Mouse (Mus musculus): ENCODE measurements at regions not wholly inside any gene's neighbourhood (a gene's known extent, or its start where the extent isn't known, plus 50 kb on each side); places are given as distances from the start of the nearest gene placed in this dataset.

DNA sequence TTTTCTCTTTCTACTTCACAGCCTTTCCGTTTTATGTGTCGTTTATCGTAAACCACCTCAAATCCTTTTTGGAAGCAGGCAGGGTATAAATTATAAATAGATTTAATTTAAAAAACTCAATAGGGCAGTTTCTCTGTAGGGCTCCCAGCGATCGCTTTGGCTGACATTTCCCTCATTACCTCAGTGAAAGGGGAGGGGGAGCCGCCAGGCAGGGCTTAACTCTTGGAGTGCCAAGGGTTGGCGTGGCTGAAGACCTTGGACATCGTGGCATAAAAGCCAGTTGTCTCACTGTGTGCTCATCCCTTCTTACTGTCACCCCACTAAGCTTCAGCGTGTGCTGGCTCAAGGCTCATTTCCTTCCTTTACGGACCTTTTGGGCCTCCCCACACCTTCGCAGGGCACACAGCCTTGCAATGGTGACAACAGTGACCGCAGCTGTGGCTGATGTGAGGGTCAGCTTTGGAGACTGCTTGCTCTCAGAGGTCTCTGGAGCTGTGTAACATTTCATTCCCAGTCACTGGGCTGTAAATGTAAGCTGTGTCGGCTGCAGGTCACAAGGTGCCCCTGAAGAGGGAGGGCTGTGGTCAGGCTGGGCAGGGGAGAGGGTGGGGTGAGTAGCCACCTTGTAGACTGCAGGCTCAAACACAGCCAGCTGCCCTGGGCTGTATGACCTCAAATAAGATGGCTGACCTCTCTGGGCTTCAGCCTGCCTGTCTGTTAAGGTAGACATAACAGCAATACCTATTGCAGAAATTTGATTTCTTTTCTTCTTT is 81.6 kb upstream of the Stx16 start:
- DNase-seq (ENCODE audit: low spot score): no peak

- DNase-seq (ENCODE audit: low spot score): no peak
Observed at GRCm38 (mm10) chr2:174004666-174005065, 71.4 kb upstream of the Stx16 start.

DNA sequence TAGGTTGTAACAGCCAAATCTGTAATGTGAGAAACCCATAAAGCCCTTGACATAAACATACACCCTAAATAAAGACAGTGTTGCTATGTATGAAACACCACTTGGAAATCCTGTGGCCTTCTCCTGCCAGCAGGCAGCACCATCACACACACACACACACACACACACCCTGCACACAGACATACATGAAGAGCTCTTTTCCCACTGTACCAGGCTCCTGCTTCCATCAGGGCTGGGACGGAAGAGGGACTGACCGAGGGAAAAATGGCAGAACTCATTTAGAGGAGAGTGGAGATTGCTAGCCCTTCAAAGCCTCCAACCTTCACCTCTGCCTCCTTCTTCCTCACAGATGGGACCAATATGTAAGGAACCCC is 68.1 kb upstream of the Stx16 start:
- no peak for DNase-seq (ENCODE audit: low spot score)

DNA sequence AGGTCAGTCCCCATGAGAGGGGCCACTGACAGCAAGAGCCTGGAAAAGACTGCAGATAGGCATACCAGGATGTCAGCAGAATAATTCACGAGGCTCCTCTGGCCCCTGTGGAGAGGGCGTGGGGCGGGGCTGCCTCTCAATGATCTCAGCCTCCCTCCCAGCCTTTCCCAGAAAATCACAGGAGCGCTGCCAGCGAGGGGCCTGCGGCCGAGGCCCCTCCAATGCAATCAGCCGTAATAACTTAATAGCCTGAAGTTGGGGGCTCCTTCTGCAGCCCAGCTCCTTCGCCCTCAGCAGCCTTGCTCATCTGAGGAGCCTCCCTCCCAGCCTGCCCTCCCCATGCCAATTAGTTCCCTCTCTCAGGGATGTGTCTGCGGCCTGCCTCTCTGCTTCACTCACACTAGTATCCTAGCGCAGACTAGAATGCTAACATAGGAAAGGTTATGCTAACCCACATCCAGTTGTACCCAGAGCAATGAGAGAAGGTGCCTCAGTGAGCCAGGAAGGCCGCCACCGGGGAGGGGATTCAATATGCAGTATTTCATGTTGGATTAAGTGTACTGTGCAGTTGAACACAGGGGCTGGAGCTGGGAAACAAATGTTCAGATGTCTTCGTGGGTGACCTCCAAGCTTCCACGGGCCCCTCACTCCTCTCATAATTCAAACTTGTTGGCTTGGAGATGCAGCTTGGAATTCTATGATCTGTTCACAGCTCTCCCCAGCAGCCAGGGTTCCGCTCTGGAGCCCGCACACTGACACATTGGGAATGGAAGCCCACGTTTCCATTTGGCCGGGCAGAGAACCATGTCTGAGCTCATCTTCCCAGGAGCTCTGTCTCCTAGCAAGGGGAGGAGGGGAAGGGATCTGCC is 67.5 kb upstream of the Stx16 start:
- no peak for DNase-seq (ENCODE audit: low spot score)

DNA sequence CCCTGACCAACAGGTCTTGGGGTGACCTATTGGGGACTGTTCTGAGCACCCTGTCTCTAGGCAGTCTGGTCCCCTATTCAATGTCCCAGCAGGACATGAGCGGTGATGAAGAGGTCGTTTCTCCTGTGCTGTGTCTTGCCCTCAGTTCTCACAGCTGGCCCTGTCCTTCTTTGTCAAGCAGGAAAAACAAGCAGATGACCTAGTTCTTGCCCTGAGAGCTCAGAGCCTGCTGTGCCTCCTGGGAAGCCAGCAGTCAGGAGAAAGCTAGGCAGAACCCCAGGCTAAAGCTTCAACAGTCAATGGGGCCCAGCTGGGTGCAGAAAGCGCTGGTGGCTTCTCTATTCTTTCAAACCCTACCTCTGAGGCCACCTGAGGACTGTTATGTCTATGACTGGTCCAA is 66.1 kb upstream of the Stx16 start:
- no peak for DNase-seq (ENCODE audit: low spot score)

DNA sequence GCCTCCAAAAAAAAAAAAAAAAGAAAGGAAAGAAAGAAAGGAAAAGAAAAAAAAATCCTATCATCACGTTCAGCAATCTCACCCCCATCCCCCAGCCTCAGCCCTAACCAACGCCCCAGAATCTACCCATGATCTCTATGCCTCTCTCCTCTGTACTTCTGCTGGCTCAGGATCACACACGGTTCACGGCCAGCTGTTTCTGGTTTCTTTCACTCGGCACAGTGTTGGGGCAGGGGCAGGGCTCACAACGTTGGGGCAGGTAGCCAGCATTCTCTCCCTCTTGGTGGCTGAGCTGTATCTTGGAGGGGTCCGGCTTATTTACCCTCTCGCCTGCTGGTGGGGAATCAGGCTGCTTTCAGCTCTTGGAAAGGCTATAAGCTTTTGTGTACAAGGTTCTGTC is 64.7 kb upstream of the Stx16 start:
- no peak for DNase-seq (ENCODE audit: low spot score)

- DNase-seq (ENCODE audit: low spot score): no peak
Observed at GRCm38 (mm10) chr2:174014361-174014760, 61.7 kb upstream of the Stx16 start.

- DNase-seq (ENCODE audit: low spot score): no peak
Observed at GRCm38 (mm10) chr2:174015283-174015682, 60.8 kb upstream of the Stx16 start.

DNA sequence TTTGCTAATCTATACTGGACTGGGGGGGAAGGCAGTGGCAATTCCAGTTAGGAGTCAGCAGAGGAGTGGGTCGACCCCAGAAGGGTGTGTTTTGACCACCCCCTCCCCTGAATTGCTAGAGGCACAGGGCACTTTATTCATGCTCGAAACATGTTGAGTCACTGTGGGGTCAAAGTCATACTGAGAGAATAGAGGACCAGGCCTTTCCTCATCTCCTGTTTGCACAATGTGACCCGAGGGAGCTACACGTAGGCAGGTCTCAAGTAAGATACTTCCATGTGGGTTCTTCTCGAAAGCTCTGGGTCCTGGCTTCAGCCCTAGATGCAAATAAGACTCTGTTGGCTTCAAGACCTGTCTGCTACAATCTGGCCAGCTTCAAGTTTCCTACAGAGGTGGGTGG is 60.0 kb upstream of the Stx16 start:
- DNase-seq (ENCODE audit: low spot score): no peak

- no peak for DNase-seq (ENCODE audit: low spot score)
Observed at GRCm38 (mm10) chr2:174017042-174017441, 59.1 kb upstream of the Stx16 start.

- DNase-seq (ENCODE audit: low spot score): no peak
Observed at GRCm38 (mm10) chr2:174017596-174017995, 58.5 kb upstream of the Stx16 start.

DNA sequence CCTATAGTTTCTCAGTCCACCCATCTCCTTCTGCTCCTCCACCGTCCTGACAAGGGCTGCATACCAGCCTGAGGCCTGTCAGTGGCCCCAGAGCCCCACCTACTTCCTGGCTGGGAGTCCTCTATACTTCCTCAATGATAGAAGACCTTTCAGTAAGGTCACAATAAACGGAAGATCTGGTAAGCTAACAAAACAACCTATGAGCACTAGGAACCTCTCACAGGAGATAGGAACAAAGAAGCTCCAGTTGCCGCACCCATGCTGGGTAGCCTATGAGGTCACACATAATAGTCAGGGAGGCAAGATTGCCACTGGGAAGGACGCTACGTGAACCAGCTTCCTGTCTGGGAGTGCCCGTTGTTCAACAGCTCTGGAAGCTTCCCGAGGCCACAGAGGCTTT is 58.1 kb upstream of the Stx16 start:
- DNase-seq (ENCODE audit: low spot score): peak; percentile 56

DNA sequence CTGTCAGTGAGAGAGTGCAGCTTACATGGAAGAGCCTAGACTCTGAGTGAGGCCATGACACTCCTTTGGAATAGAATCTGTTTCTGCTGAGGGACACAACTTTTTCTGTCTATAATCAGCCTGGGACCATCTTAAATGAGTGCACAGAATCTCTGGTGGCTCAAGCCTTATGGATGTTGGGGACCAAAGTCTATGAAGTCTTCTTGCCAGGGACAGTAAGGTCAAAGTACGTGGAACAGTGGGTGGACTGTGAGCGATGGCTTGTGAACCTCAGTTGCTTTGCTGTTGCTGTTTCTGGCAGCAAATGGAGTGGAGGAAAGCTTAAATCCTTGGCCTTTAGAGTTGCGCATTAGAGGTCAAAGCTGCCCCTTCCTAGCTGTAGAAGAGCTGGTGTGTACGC is 57.1 kb upstream of the Stx16 start:
- no peak for DNase-seq (ENCODE audit: low spot score)

DNA sequence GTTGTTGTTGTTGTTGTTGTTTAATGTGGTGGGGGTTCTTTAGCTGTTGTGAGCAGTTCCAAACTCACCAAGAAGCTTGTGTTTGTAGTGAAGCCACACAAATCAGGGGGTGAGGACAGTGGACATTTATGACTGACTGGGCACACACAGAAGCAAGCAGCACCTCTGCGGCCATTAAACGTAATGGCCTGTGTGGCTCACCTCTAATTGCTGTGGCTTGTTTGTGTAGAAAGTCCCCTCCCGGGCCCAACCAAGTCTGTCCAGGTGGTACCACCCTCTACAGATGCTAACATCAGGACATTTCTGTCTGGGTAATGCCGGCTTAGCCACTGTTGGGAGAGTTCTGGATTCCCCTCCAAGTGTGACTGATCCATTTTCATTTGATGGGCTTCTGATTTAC is 56.1 kb upstream of the Stx16 start:
- DNase-seq (ENCODE audit: low spot score): no peak

DNA sequence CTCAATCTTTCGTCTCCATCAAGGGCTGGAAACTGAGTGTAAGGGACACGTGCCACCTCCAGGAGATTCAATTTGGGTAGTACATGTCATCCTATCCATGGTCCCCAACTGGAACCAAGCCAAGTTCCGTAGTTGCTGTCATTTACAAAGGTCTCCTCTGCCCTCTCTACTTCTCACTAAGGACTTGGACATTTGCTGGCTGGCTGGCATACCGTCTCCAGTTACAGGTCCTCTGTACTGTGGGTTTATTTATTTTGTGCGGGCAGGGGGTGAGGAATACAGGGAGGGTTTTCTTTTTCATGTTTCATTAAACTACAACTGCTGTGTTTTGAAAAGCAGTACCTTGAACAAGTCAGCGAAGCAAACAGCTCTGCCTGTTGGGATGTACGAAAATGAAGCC is 55.7 kb upstream of the Stx16 start:
- DNase-seq (ENCODE audit: low spot score): no peak

DNA sequence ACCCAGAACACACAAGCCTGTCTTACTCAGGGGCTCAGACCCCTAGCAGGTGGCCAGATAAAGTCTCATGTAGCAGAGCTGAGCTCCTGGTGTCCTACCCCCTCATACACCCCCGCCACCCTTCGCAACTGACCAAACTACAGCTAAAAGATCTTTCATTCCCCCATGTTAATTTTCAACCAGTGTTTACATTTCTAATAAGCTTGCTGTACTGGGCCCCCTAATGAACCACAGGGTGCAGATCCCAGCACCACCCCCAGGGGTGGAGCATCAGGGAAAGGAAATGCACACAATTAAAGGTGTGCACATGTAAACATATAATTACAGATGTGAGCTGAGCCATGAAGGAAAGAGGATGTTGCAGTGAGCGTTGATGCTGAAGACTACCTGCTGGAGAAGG is 54.6 kb upstream of the Stx16 start:
- DNase-seq (ENCODE audit: low spot score): no peak

GRCm38 (mm10) chr2:174022292-174022691 is 53.8 kb upstream of the Stx16 start:
- DNase-seq (ENCODE audit: low spot score): no peak

GRCm38 (mm10) chr2:174025181-174025870 is 50.8 kb upstream of the Stx16 start:
- no peak for DNase-seq (ENCODE audit: low spot score)

Measured in lung, postnatal 25 days (tissue).